Mouse (Mus musculus): ENCODE results near the gene Baz1b.

The Baz1b gene

GRCm38 (mm10) chr5:135274663-135275396 is 87.8 kb downstream of the Baz1b start:
- DNase-seq (ENCODE audit: low spot score) = no peak

GRCm38 (mm10) chr5:135276597-135276996 is 89.5 kb downstream of the Baz1b start:
- no peak for DNase-seq (ENCODE audit: low spot score)

DNA sequence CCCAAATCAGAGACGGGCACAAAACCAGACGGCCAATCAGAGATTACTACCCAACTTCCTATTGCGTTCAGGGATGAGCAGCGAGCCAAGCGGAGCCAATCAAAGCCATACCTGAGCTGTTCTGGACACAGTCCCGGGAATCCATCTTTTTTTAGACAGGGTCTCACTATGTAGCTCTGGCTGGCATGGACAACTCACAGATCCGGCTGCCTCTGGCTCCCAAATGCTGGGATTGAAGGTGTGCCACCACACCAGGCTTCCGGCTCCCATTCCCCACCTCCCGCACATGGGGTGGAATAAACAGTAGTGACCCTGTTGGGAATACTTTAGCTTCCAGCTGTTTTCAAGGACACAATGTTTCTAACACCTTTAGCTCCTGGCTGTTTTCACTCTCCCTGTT is 93.2 kb downstream of the Baz1b start:
- no peak for DNase-seq (ENCODE audit: low spot score)

GRCm38 (mm10) chr5:135285211-135285610 is 98.1 kb downstream of the Baz1b start:
- DNase-seq (ENCODE audit: low spot score) = no peak

GRCm38 (mm10) chr5:135286185-135286584 is 99.1 kb downstream of the Baz1b start:
- peak; percentile 45 for DNase-seq (ENCODE audit: low spot score)

GRCm38 (mm10) chr5:135286926-135287325 is 99.9 kb downstream of the Baz1b start:
- no peak for DNase-seq (ENCODE audit: low spot score)

DNA sequence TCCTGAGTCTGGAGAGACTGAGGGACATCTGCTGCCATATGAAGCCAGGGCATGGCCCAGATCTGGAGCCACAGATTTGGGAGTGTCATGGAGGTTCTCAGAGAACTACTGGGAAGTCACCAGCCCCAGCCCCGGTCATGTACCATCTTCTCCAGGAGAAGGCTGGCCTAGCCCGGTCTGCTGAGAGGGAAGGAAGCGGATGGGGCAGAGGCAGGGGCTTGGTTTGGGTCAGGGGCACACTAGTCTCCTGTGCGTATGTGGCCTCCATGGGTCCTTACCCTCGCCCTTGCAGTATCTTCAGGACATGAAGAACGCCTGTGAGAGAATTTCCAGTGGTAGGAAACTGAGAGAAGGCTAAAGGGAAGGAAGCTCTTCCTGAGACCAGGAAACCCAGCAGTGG is 103.6 kb downstream of the Baz1b start:
- DNase-seq (ENCODE audit: low spot score) = no peak

- no peak for DNase-seq (ENCODE audit: low spot score)
These were observed 104.1 kb downstream of the Baz1b start for GRCm38 (mm10) chr5:135291193-135291592.

GRCm38 (mm10) chr5:135292001-135292400 is 104.9 kb downstream of the Baz1b start:
- no peak for DNase-seq (ENCODE audit: low spot score)
